ENCODE assay signal across 22 mouse cellular contexts in genomic region chr3:79458651-79459275, GRCm38 (mm10).
A peak's percentile ranks its signal among the peaks of the same experiment; 100 is the strongest.
DNase-seq lines count a peak whose midpoint lies in the region; ATAC-seq and TF ChIP-seq lines count a peak whose summit lies in the region.
"Had no signal": no experiment of that assay in that cellular context is flagged by ENCODE, and none has a peak within 500 bp of the region (broad histone marks: within the 10 kb centered on the region; RNA-seq: fewer than 3 reads in every experiment).

No protein-coding gene starts in this region.

- no peak overlapping the region for H3K4me3 ChIP-seq in layer of hippocampus, adult 2 months
- H3K4me3 ChIP-seq: embryonic facial prominence, embryonic 12.5 days; embryonic facial prominence, embryonic 15.5 days; forebrain, embryonic 12.5 days; forebrain, embryonic 15.5 days; heart, embryonic 12.5 days; heart, embryonic 15.5 days; hindbrain, embryonic 12.5 days; hindbrain, embryonic 15.5 days had no signal

- peak; percentile 40 to 62 for DNase-seq in cerebellum, postnatal 10 days
- no peak for DNase-seq in layer of hippocampus, adult 2 months (ENCODE audit: low spot score in 2 of 2)
- no peak for DNase-seq in layer of hippocampus, adult 9-10 months (ENCODE audit: low spot score)
- peak; percentile 39 for DNase-seq in testis, postnatal 10 days (ENCODE audit: low spot score)
- no peak for DNase-seq in testis, postnatal 14 days (ENCODE audit: low spot score)
- DNase-seq: adrenal gland, adult 8-10 months; adrenal gland, postnatal 25 days; cerebellum, adult 18-20 months; cerebellum, adult 9-10 months; cerebellum, postnatal 25 days; gastrocnemius, postnatal 36 days; heart, postnatal 10 days had no signal

- no peak overlapping the region for H3K27ac ChIP-seq in layer of hippocampus, adult 2 months
- H3K27ac ChIP-seq: embryonic facial prominence, embryonic 12.5 days; embryonic facial prominence, embryonic 15.5 days; forebrain, embryonic 12.5 days; forebrain, embryonic 15.5 days; heart, embryonic 15.5 days; hindbrain, embryonic 12.5 days; hindbrain, embryonic 15.5 days had no signal

- TF ChIP-seq CTCF in layer of hippocampus, adult 2 months (conservative IDR thresholded peaks at IDR 0.05), result 0 out of 2 replicates have a peak, but pooled peaks have one; percentile 9

- ATAC-seq in cerebellum, adult (ENCODE audit: insufficient number of reproducible peaks, low FRiP score, low TSS enrichment), result no peak
- ATAC-seq: activated CD4-positive, CD25-positive, alpha-beta regulatory T cell, adult 4 months; forebrain, embryonic 15.5 days had no signal

Comparison
In these comparisons a context has a peak if more than half of its experiments do, and no peak if none do; other contexts are left out.
1. DNase-seq: peak in cerebellum, postnatal 10 days (2 of 2) and testis, postnatal 10 days (single experiment); none in layer of hippocampus, adult 2 months (0 of 2), layer of hippocampus, adult 9-10 months (single experiment) and testis, postnatal 14 days (single experiment).